Mouse (Mus musculus): Measurements from ENCODE around the gene Bahcc1.
A peak's percentile ranks its signal among the peaks of the same experiment; 100 is the strongest.

Bahcc1 gene

GRCm38 (mm10) chr11:120232230-120233097 is at the start of gene Bahcc1:
TSS of gene Bahcc1 (plus strand) at chr11:120232947.
- peak; percentile 97 for DNase-seq (ENCODE audit: low read depth)

GRCm38 (mm10) chr11:120183180-120183579 is 49.6 kb upstream of the Bahcc1 start:
- no peak for DNase-seq (ENCODE audit: low read depth)

DNA sequence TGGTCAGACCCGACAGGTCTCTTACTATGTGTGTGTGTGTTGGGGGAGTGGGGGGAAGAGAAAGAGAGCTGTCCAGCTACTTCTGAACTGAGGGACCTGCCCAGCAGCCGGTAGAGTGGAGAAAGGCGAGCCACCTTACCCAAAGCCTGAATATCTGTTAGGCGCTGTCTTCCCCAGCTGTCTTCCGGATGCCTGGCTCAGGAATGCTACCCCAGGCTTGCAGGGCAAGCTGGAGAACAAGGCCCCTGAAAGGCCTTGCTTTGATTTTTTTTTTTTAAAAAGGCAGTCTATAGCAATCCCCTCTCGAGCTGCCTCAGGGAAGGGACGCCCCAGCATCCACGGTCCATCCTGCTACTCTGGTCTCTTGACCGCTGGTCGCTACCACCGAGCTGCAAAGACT is 49.0 kb upstream of the Bahcc1 start:
- no peak for DNase-seq (ENCODE audit: low read depth)

DNA sequence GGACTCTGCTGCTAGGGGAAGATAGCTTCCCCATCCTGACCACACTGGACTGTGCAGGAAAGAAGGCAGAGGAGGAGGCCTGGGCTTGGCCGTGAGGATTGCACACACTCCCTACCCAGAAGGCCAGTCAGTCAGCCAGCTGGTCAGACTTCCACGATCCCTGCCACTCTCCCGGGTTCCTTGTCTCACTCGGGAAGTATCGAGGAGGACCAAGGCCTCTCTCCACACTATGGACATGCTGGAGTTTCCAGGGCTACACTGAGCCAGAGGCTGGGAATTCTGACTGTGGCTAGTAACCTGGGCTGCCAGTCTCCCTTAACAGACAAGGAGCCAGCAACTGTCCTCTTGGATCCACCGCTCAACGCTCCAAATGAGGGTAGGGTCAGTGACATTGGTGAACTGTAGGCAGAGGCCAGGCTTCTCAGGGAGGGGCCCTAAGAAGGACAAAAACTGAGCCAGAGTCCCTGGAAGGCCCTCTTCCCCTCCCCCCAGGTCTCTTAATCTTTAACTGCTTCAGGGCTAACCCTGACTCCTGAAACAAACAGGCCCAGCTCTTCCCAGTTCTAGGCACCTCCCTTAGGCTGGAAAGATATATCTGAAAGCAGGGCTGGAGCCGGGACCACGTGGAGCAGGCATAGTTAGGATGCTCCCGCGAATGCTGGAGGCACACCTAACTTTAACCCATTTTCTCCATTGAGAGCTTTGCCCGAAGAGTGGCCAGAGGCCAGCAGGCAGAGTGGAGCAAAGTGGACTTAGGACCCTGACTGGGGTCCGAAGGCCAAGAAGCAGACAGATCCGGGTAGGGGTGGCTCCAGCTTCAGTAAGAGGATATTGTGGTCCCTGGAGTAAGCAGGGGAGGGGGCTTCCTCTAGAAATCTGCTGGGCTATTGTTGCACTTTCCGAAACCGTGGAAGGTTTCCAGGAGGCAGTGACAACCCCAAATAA is 48.1 kb upstream of the Bahcc1 start:
- DNase-seq (ENCODE audit: low read depth) = no peak

- no peak for DNase-seq (ENCODE audit: low read depth)
These were observed 47.2 kb upstream of the Bahcc1 start for GRCm38 (mm10) chr11:120185316-120186141.

DNA sequence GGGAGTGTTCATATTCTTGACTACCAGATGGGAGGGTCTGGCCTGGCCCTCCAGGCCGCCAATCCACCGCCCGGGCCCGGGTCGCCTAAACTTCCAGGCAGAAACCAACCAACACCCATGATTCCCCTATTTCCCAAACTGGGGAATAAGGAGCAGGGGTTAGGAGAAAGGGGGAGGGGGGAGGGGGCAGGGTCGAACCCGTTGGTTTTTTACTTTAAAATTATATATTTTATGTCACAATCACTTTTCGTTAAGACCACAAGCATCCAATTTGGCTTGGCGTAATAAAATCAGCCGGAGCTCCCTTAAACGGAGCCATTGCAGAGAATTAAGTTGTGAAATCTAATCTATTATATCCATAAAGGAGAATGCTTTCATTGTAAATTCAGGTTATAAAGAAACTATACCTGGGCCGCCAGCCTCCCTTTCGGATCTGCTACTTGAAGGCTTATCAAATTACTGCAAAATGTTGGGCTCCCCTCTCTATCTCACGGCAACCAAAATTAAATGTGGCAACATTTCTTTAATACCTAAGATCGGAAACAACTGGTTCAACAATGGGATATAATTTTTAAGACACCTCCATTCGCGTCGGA is 46.5 kb upstream of the Bahcc1 start:
- DNase-seq (ENCODE audit: low read depth) = no peak

DNA sequence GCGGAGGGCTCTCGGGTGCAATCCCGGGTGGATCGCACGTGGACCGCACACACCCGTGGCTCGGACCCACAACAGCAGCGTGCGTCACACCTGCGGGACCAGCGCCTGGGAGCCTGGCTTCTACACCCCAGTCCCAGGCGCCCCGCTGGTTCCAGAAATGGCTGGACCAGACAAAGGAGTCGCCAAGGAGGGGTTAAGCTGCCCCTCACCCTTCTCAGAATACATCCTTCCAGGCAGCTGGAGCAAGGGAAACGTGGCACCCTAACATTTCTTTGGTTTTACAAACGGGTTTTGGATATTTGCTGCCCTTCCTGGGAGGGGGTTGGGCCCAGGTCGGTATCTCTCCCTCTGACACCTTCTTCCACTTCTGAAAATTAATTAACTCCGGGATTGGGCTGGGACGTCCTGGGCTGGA is 45.9 kb upstream of the Bahcc1 start:
- no peak for DNase-seq (ENCODE audit: low read depth)

- no peak for DNase-seq (ENCODE audit: low read depth)
These were observed 45.3 kb upstream of the Bahcc1 start for GRCm38 (mm10) chr11:120187236-120188101.

GRCm38 (mm10) chr11:120188102-120188480 is 44.7 kb upstream of the Bahcc1 start:
- DNase-seq (ENCODE audit: low read depth) = no peak

DNA sequence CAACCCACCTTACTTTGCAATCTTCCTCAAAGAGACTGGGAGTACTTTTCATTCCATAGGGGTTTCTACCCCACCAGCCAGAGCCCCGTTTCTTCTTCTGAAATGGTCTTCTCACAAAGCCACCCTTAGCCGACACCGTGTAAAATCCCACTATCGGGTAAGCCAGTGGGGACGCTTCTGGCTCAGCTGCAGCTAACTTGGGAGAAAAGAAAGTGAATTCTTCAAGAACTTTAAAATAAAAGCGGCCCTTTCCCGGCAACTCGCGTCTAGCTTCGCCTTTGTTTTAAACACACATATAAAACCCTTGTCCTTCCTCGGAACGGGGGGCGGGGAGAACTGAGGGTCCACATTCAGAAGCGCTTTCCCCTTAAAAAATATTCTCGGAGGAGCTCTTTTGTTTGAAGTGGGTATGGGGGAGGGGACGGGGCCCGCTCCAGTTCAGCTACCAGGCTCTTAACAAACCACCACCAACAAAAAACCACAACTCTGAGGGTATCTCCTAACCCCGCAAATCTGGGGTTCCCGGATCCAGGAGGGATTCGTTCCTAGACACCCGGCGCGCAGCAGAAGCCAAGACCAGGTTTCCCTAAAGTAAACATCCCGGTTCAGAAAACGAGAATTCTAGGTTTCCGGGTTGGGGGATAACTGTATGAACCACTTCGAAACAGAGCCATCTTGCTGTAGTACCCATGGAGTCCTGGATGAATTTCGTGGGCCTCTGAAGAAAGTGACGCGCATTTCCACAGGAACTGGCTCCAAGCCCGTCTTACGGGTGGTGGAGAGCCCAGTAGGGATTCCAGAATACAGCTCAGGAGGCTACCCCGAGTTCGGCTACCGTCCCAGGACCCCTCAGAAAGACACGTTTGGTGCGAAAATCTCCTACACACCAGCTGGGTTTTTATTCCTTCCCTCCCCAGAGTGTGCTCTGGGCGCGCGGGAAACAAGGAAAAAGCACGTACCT is 44.0 kb upstream of the Bahcc1 start:
- DNase-seq (ENCODE audit: low read depth) = no peak

- DNase-seq (ENCODE audit: low read depth) = peak; percentile 92
These were observed 43.1 kb upstream of the Bahcc1 start for GRCm38 (mm10) chr11:120189459-120190312.

- no peak for DNase-seq (ENCODE audit: low read depth)
These were observed 42.0 kb upstream of the Bahcc1 start for GRCm38 (mm10) chr11:120190526-120191412.

DNA sequence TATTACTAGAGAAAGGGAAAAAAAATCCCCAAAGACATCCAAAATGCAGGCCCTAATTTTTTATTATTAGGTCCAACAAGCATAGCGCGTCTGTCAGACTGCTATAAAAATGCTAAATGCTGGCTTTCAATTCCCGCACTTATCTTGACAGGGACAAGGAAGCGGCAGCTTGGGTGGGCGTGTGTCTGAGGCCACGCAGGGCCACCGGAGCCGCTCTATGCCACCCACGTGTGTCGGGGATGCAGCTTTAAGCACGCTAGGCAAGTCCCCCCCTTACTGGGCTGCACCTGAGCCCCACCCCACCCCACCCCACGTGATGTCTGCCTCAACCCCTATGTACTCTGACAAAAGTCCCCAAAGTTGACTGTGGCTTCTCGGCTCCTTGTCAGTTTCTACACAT is 33.9 kb upstream of the Bahcc1 start:
- DNase-seq (ENCODE audit: low read depth) = no peak

DNA sequence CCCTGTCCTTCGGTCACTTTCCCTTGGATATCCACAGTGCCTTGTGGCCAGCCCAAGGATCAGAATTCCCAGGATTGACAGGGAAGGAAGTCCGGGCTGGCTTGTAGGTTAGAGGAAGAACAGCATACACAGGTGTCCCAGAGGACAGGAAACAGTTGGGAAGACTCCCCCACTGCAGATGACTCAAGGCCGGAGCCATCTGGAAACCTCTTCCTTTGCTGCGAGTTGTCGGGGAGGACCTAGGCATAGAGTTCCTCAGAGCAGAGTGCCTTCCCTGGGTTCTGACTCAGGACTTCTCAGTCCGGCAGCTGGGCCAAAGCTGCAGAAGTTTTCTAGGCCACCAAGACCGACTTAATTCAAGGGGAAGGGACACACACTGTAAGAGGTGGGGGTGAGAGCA is 33.0 kb upstream of the Bahcc1 start:
- DNase-seq (ENCODE audit: low read depth) = no peak

DNA sequence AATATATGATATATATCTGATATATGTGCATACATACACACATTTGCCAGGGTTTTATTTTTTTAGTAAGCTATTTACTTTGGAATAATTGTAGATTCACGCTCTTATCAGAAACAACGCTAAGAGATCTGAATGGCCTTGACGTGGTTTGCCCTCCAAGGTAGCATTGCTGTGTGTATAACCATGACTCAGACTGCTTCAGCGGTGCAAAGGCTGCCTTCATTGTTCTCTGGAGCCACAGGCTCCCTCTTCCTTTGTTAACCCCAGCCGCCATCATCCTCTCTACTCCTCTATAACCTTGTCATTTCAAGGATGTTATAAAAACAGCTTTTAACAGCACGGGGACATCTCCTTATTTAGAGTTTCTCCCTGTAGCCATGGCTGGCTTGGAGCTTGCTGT is 32.1 kb upstream of the Bahcc1 start:
- DNase-seq (ENCODE audit: low read depth) = no peak

- DNase-seq (ENCODE audit: low read depth) = no peak
These were observed 28.5 kb upstream of the Bahcc1 start for GRCm38 (mm10) chr11:120204200-120204599.

DNA sequence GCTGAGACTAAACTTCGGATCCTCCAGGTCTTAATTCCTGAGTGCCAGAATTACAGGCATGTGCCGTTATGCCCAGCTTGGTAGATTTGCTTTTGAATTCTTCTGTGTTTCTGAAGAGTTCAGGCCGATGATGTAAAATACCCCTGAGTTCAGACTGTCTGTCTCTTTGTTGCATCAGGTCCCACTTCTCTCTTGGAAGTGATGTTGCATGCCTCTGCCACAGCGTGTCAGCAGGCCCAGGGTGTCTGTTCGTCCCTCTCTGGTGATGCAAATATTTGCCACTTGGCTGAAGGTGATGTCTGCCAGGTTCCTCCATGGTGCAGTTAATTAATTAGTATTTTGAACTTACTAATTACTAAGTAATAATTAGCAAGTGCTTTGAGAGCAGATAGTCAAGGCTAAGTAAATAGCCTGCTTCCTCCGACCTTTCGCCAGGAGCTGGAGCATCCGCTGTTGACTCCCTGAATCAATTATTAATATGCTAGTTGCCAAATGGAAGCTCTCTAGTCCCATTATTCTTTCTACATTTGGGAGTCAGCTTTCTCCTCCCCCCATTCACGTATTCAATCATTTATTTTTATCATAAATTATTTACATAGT is 26.6 kb upstream of the Bahcc1 start:
- DNase-seq (ENCODE audit: low read depth) = no peak

Measured in c-Kit-positive CD71-positive TER-119-negative erythroid progenitor cells, embryonic 14.5 days (primary cell).